15 mouse cellular contexts compared by ENCODE assay signal in the genomic region with DNA sequence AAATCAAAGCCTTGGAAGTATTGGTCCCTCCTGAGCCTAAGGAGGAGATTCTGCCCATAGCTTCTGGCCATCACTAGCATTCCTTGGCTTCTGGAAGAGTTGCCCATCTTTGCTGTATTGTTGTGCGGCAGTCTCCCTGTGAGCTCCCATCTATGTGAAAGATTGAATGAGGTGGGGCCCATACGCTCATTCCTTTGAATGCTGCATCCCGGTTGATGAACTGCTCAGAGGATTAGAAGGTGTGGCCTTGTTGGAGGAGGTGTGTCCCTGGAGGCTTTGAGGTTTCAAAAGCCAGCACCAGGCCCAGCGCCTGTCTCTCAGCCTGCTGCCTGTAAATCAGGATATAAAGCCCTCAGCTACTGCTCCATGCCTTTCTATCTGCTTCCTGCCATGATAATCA.
"Had no signal": no experiment of that assay in that cellular context is flagged by ENCODE, and none has a peak within 500 bp of the region (broad histone marks: within the 10 kb centered on the region; RNA-seq: fewer than 3 reads in every experiment).

No protein-coding gene starts in this region.

- H3K27ac ChIP-seq: kidney, embryonic 15.5 days; left cerebral cortex, adult 2 months; liver, embryonic 13.5 days; stomach, embryonic 15.5 days had no signal

- H3K9me3 ChIP-seq: kidney, embryonic 15.5 days; liver, embryonic 13.5 days; stomach, embryonic 15.5 days had no signal

- H3K9ac ChIP-seq: kidney, embryonic 15.5 days; liver, embryonic 13.5 days; stomach, embryonic 15.5 days had no signal

- H3K36me3 ChIP-seq: kidney, embryonic 15.5 days; liver, embryonic 13.5 days; stomach, embryonic 15.5 days had no signal

- H3K27me3 ChIP-seq: kidney, embryonic 15.5 days; liver, embryonic 13.5 days; stomach, embryonic 15.5 days had no signal

- H3K4me3 ChIP-seq: kidney, embryonic 15.5 days; left cerebral cortex, adult 2 months; liver, embryonic 13.5 days; stomach, embryonic 15.5 days had no signal

- DNase-seq: kidney, adult 8-10 months; kidney, postnatal 10 days; kidney, postnatal 36 days; layer of hippocampus, postnatal 36 days; liver, embryonic 13.5 days; lung, adult 2 months; lung, postnatal 14 days; lung, postnatal 4 days; midbrain, embryonic 14.5 days; right cerebral cortex, postnatal 25 days; spleen, adult 18-20 months; thymus, postnatal 25 days had no signal

- H3K4me2 ChIP-seq: kidney, embryonic 15.5 days; liver, embryonic 13.5 days; stomach, embryonic 15.5 days had no signal
